Mouse (Mus musculus) spleen, adult 2 months (tissue): ENCODE results near the gene Scaf1. TPM values are rescaled to one million over a fixed set of nuclear protein-coding genes. Genes with fewer than 3 reads are reported as not detected.
A peak's percentile ranks its signal among the peaks of the same experiment; 100 is the strongest.

Experiments
- DNase-seq, 2 experiments: peaks; one replicate each; pipeline versions ENCODE4 v3.0.0 to v3.0.0-alpha.2; 2012 to 2021; ENCODE audit warnings: low spot score in 2 of 2, low read depth in 1 of 2
- H3K27ac ChIP-seq: fragments of 200-500 bp; 2 replicates; pipeline ENCODE4 v1.5.1; 2012; ENCODE audit warnings: low read length, inconsistent platforms; ENCODE audit not compliant: insufficient read depth
- H3K27me3 ChIP-seq: fragments of 200-500 bp; 2 replicates; pipeline ENCODE4 v1.6.1; 2012; ENCODE audit warnings: mild to moderate bottlenecking, moderate library complexity, low read length, inconsistent platforms; ENCODE audit not compliant: control insufficient read depth, insufficient read depth
- H3K36me3 ChIP-seq: fragments of 200-500 bp; 2 replicates; pipeline ENCODE4 v1.6.1; 2012; ENCODE audit warnings: mild to moderate bottlenecking, low read length, inconsistent platforms; ENCODE audit not compliant: control insufficient read depth, insufficient read depth
- H3K4me1 ChIP-seq: fragments of 200-500 bp; 2 replicates; pipeline ENCODE4 v1.6.1; 2011; ENCODE audit warnings: inconsistent platforms; ENCODE audit not compliant: control insufficient read depth, insufficient read depth, insufficient read length
- H3K4me3 ChIP-seq: fragments of 200-500 bp; 2 replicates; pipeline ENCODE4 v1.5.1; 2011; ENCODE audit warnings: mild to moderate bottlenecking, inconsistent platforms; ENCODE audit not compliant: insufficient read depth, insufficient read length; ENCODE audit errors: extremely low read depth
- CTCF ChIP-seq: fragments of 200-500 bp; IDR thresholded peaks from 2 replicates; pipeline ENCODE4 v1.5.1; 2011; ENCODE audit warnings: mild to moderate bottlenecking, inconsistent platforms; ENCODE audit not compliant: insufficient read depth, insufficient read length, insufficient replicate concordance; ENCODE audit errors: extremely low read depth
- POLR2A ChIP-seq: fragments of 200-500 bp; IDR thresholded peaks from 2 replicates; pipeline ENCODE4 v1.6.1; 2011; ENCODE audit warnings: low read depth, low read length, inconsistent platforms
- WGBS: fragments of 180-500 bp; shearing (Covaris S2); methylation state at CpG from one replicate; pipeline ENCODE4 v1.1.7; 2018; 5-methylcytosine and 5-hydroxymethylcytosine counted together
- polyA plus RNA-seq: library from polyadenylated mRNA; depleted of rRNA; stranded (reverse); fragments of >200 nt; gene quantifications from 2 replicates; pipeline ENCODE4 v1.2.3, GENCODE M21; 2012

The Scaf1 gene
- polyA plus RNA-seq, 1 experiment: 59.0 TPM

- no peaks in the 10 kb centered on the region for H3K27me3 ChIP-seq
Observed at GRCm38 (mm10) chr7:44962337-44962736, 53.8 kb downstream of the Scaf1 start.

GRCm38 (mm10) chr7:44960512-44960910 lies 55.7 kb downstream of the Scaf1 start:
- Histone ChIP-seq H3K4me3 (no peak overlapping the region), H3K36me3 (no peaks in the 10 kb centered on the region), H3K27me3 (no peaks in the 10 kb centered on the region), H3K27ac (no peak overlapping the region), H3K4me1 (peaks cover 8% of the 10 kb centered on the region; the same call in 1 of the 2 replicates)
- DNase-seq: no peak
- no peak for TF ChIP-seq CTCF
- TF ChIP-seq POLR2A: no peak
- 87% methylated on average over 13 of the region's 13 CpGs for WGBS

More at GRCm38 (mm10) chr7:44962337-44962736, 53.8 kb downstream of the Scaf1 start:
- H3K4me1 ChIP-seq: peaks cover 8% of the 10 kb centered on the region; the same call in 1 of the 2 replicates
- 77% methylated on average over 8 of the region's 8 CpGs for WGBS
- TF ChIP-seq POLR2A (no peak), CTCF (no peak)
- no peak overlapping the region for H3K27ac ChIP-seq
- H3K4me3 ChIP-seq: no peak overlapping the region
- H3K36me3 ChIP-seq: no peaks in the 10 kb centered on the region
- DNase-seq: no peak

- TF ChIP-seq CTCF (no peak), POLR2A (no peak)
- no peak overlapping the region for H3K4me3 ChIP-seq
- peak in 1 of 2 experiments; percentile 69 for DNase-seq
- WGBS: 68% methylated on average over 10 of the region's 10 CpGs
- no peak overlapping the region for H3K27ac ChIP-seq
- H3K4me1 ChIP-seq: peaks cover 8% of the 10 kb centered on the region; the same call in 1 of the 2 replicates
- no peaks in the 10 kb centered on the region for H3K27me3 ChIP-seq
- no peaks in the 10 kb centered on the region for H3K36me3 ChIP-seq
Observed at GRCm38 (mm10) chr7:44959874-44960511, 56.2 kb downstream of the Scaf1 start.

GRCm38 (mm10) chr7:44959281-44959680 lies 56.9 kb downstream of the Scaf1 start:
- TF ChIP-seq CTCF (no peak), POLR2A (no peak)
- DNase-seq: no peak
- 81% methylated on average over 8 of the region's 8 CpGs for WGBS
- H3K27ac ChIP-seq: no peak overlapping the region
- H3K36me3 ChIP-seq: no peaks in the 10 kb centered on the region
- no peaks in the 10 kb centered on the region; the same call in 1 of the 2 replicates for H3K27me3 ChIP-seq
- peaks cover 8% of the 10 kb centered on the region; the same call in 1 of the 2 replicates for H3K4me1 ChIP-seq
- H3K4me3 ChIP-seq: no peak overlapping the region

GRCm38 (mm10) chr7:44958208-44958607 lies 58.0 kb downstream of the Scaf1 start:
- H3K36me3 ChIP-seq: no peaks in the 10 kb centered on the region
- H3K4me1 ChIP-seq: peaks cover 11% of the 10 kb centered on the region
- TF ChIP-seq POLR2A: no peak
- peak; percentile 34; the same call in 1 of the 2 replicates for TF ChIP-seq CTCF
- no peak overlapping the region for H3K4me3 ChIP-seq
- 28% methylated on average over 7 of the region's 7 CpGs for WGBS
- H3K27ac ChIP-seq: no peak overlapping the region
- no peak for DNase-seq
- H3K27me3 ChIP-seq: no peaks in the 10 kb centered on the region; the same call in 1 of the 2 replicates

GRCm38 (mm10) chr7:44957183-44957835 lies 58.9 kb downstream of the Scaf1 start:
- Histone ChIP-seq H3K4me1 (peaks cover 18% of the 10 kb centered on the region), H3K27me3 (no peaks in the 10 kb centered on the region; the same call in 1 of the 2 replicates), H3K36me3 (no peaks in the 10 kb centered on the region), H3K27ac (no peak overlapping the region), H3K4me3 (no peak overlapping the region)
- 83% methylated on average over 20 of the region's 20 CpGs for WGBS
- TF ChIP-seq CTCF (no peak), POLR2A (no peak)
- no peak for DNase-seq

GRCm38 (mm10) chr7:44956266-44956665 lies 59.9 kb downstream of the Scaf1 start:
- 90% methylated on average over 6 of the region's 6 CpGs for WGBS
- Histone ChIP-seq H3K4me1 (peaks cover 18% of the 10 kb centered on the region), H3K36me3 (no peaks in the 10 kb centered on the region), H3K27ac (no peak overlapping the region), H3K27me3 (no peaks in the 10 kb centered on the region; the same call in 1 of the 2 replicates), H3K4me3 (no peak overlapping the region)
- no peak for DNase-seq
- TF ChIP-seq POLR2A: no peak
- no peak for TF ChIP-seq CTCF
